Mouse (Mus musculus) liver, embryonic 14.5 days (tissue): ENCODE data around the gene Ppp1r12b. TPM values are rescaled to one million over a fixed set of nuclear protein-coding genes. Genes with fewer than 3 reads are reported as not detected.
A peak's percentile ranks its signal among the peaks of the same experiment; 100 is the strongest.

Experiments
- ATAC-seq: fragments of 200-750 bp; cut with Nextera tagmentation; 2 replicates; pipeline ENCODE4 v1.8.0; 2017; ENCODE audit warnings: moderate number of reproducible peaks, mild to moderate bottlenecking, moderate library complexity; ENCODE audit not compliant: insufficient read depth
- DNase-seq, 3 experiments: peaks; one replicate each; pipeline ENCODE4 v3.0.0-alpha.2; 2012 to 2013; ENCODE audit warnings: low read depth in 3 of 3, low spot score in 3 of 3
- H3K27ac ChIP-seq: fragments of 300-500 bp; sonication (generic); 2 replicates; pipeline ENCODE4 v1.5.1; 2014; ENCODE audit warnings: moderate library complexity, mild to moderate bottlenecking, control low read depth, inconsistent platforms
- H3K27me3 ChIP-seq: fragments of 300-500 bp; sonication (generic); 2 replicates; pipeline ENCODE4 v1.6.1; 2014; ENCODE audit warnings: mild to moderate bottlenecking, low read length, moderate library complexity; ENCODE audit not compliant: control insufficient read depth, insufficient read depth
- H3K36me3 ChIP-seq: fragments of 300-500 bp; sonication (generic); replicated peaks from 2 replicates; pipeline ENCODE4 v1.6.1; 2014; ENCODE audit warnings: low read depth; ENCODE audit not compliant: control insufficient read depth, insufficient read depth
- H3K4me1 ChIP-seq, 2 experiments: fragments of 200-500 bp in 1 of 2; fragments of 300-500 bp in 1 of 2; sonication (generic) in 1 of 2; replicated peaks; 2 replicates each; pipeline ENCODE4 v1.6.1; 2012 to 2014; ENCODE audit warnings: antibody characterized with exemption in 1 of 2, inconsistent platforms in 1 of 2, low read length in 1 of 2; ENCODE audit not compliant: control insufficient read depth in 2 of 2, insufficient read depth in 2 of 2
- H3K4me2 ChIP-seq: fragments of 300-500 bp; sonication (generic); 2 replicates; pipeline ENCODE4 v1.6.1; 2014; ENCODE audit warnings: low read depth, mild to moderate bottlenecking, control low read depth, moderate library complexity
- H3K4me3 ChIP-seq, 2 experiments: fragments of 200-500 bp in 1 of 2; fragments of 300-500 bp in 1 of 2; sonication (generic) in 1 of 2; 2 replicates each; pipeline ENCODE4 v1.5.1; 2012 to 2014; ENCODE audit warnings: low read depth in 2 of 2, low read length in 2 of 2, mild to moderate bottlenecking in 2 of 2, control low read depth in 1 of 2, inconsistent platforms in 1 of 2, moderate library complexity in 1 of 2; ENCODE audit not compliant: insufficient read depth in 1 of 2
- H3K9ac ChIP-seq: fragments of 300-500 bp; sonication (generic); replicated peaks from 2 replicates; pipeline ENCODE4 v1.6.1; 2014; ENCODE audit warnings: mild to moderate bottlenecking, control low read depth, moderate library complexity
- H3K9me3 ChIP-seq: fragments of 300-500 bp; sonication (generic); 2 replicates; pipeline ENCODE4 v1.6.1; 2016; ENCODE audit warnings: low read length, mixed read lengths; ENCODE audit not compliant: control insufficient read depth
- CTCF ChIP-seq: IDR thresholded peaks from 2 replicates; pipeline ENCODE4 v1.5.1; 2016; ENCODE audit warnings: antibody characterized with exemption, low read depth, control low read depth
- EP300 ChIP-seq: IDR thresholded peaks from 2 replicates; pipeline ENCODE4 v1.6.1; 2016; ENCODE audit warnings: antibody characterized with exemption, low read depth
- WGBS: fragments of 180-500 bp; shearing (Covaris S2); extraction: QIAGEN DNeasy Blood & Tissue Kit; methylation state at CpG from one replicate; pipeline ENCODE4 v1.1.7; 2014; ENCODE audit not compliant: insufficient replicate concordance; 5-methylcytosine and 5-hydroxymethylcytosine counted together
- polyA plus RNA-seq, 2 experiments: library from polyadenylated mRNA; depleted of rRNA in 1 of 2; stranded (reverse) in 1 of 2; unstranded in 1 of 2; fragments of >200 nt; fragmentation: Nextera tagmentation in 1 of 2; extraction: Ambion mirVana in 1 of 2; gene quantifications; 2 replicates each; pipeline versions ENCODE4 v1.2.1 to v1.2.3; 2012 to 2014

Gene Ppp1r12b
- polyA plus RNA-seq, 2 experiments = 1.6 to 1.7 TPM

DNA sequence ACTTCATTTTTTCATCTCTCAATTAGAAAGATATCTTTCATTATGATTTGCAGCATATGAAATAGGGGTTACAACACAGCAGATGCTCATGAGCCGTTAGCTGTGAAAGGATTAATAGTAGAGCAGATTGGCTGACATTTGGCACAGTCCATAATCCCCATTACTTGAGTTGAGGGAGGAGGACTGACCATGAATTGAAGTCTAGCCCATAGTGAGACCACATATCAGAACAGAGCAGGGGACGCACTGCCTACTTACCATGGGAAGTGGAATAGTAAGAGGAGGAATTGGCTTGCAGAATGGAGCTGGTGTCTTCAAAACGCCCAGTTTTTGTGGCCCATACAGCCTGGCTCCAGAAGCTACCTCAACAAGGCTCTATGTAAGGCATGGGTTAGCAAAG, 159.2 kb downstream of the Ppp1r12b start:
- no peaks in the 10 kb centered on the region for H3K27me3 ChIP-seq
- TF ChIP-seq EP300 (no peak), CTCF (no peak)

DNA sequence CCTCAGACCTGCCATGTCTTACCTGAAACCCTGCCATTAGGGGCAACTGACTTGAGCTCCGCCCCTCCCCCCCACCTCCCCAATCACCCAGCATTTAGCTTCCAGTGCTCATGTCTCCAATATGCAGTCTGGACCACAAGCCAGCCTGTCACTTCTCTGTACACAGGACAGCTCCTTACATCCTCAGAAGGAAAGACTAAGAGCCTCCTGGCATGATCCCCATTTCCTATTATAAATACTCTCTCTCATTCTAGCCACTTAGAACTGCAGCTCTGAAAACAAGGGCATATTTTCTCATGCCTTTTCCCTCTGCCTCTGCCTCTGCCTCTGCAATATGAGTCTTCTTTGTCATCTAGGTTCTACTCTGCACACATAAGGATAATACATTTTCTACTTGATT, 159.7 kb downstream of the Ppp1r12b start:
- no peak overlapping the region for H3K27ac ChIP-seq
- no peaks in the 10 kb centered on the region for H3K36me3 ChIP-seq
- ATAC-seq (no peak), DNase-seq (no peak)
- H3K27me3 ChIP-seq = no peaks in the 10 kb centered on the region
- no peak overlapping the region for H3K4me2 ChIP-seq
- no peaks in the 10 kb centered on the region for H3K9me3 ChIP-seq
- TF ChIP-seq CTCF = no peak
- TF ChIP-seq EP300 = no peak
- H3K4me3 ChIP-seq = no peak overlapping the region
- H3K4me1 ChIP-seq = no peaks in the 10 kb centered on the region
- H3K9ac ChIP-seq = no peak overlapping the region
- 68% methylated on average over 1 of the region's 1 CpGs for WGBS

More for the DNA sequence above, 159.2 kb downstream of the Ppp1r12b start:
- ATAC-seq (no peak), DNase-seq (no peak)
- H3K4me3 ChIP-seq = no peak overlapping the region
- no peak overlapping the region for H3K27ac ChIP-seq
- H3K9ac ChIP-seq = no peak overlapping the region
- H3K36me3 ChIP-seq = no peaks in the 10 kb centered on the region
- WGBS = 51% methylated on average over 3 of the region's 3 CpGs
- H3K4me1 ChIP-seq = no peaks in the 10 kb centered on the region
- no peaks in the 10 kb centered on the region for H3K9me3 ChIP-seq
- no peak overlapping the region for H3K4me2 ChIP-seq

DNA sequence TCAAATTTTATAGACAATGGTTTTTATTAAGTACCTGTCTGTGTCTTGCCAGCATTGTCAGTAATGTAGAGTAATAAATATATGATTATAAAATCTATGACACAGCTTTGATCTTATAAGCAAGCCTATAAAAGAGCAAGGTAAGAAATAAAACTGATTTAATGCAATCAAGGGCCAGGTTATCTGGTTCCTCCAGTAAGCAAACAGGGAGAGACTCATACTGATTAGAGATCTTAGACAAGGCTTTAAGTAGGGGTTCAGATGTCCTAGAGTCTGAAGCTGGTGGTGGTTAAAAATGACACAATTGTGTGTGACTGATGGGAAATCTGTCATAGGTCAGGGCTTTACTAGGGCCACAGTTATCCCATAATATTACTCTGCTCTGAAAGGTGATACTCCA, 164.3 kb downstream of the Ppp1r12b start:
- Histone ChIP-seq H3K27ac (no peak overlapping the region), H3K4me3 (no peak overlapping the region), H3K9ac (no peak overlapping the region), H3K36me3 (no peaks in the 10 kb centered on the region), H3K9me3 (no peaks in the 10 kb centered on the region), H3K4me1 (peaks cover 0 to 3% of the 10 kb centered on the region in 2 experiments; a peak in 2 of 4 replicates), H3K27me3 (no peaks in the 10 kb centered on the region), H3K4me2 (no peak overlapping the region)
- DNase-seq (no peak), ATAC-seq (no peak)
- TF ChIP-seq EP300 (no peak), CTCF (no peak)

DNA sequence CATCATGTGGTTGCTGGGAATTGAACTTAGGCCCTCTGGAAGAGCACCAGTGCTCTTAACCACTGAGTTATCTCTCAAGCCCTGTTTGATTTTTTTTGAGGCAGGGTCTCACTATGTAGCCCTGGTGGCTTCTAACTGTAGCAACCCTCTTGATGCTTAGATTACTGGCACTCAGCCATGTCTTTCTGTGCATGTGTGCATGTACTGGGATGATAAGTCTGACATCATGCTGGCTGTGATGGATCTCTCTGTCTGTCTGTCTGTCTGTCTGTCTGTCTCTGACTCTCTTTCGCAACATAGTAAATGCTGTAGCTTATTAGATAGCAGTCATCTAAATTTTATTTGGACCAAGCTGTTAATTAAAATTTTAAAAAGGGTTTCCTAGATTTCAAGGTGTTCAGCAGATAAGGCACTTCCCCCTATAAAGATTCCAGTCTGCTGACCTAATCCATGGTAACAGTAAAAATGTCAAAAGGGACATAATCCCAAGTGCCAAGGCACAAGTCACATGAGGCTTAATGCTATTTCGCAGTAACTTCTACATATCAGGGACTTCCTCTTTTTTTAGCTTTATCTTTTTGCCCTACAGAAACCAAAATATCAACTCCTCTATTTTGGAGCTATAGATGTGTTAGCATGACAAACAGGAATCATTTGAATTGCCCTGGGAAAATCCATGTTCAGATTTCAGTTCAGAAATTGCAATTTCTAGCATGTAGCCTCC, 164.9 kb downstream of the Ppp1r12b start:
- peak in 1 of 3 experiments; percentile 12 for DNase-seq
- peak; percentile 18; the same call in 1 of the 2 replicates for ATAC-seq
- H3K27ac ChIP-seq = no peak overlapping the region
- no peaks in the 10 kb centered on the region for H3K27me3 ChIP-seq
- H3K4me3 ChIP-seq = no peak overlapping the region
- H3K4me2 ChIP-seq = no peak overlapping the region
- H3K4me1 ChIP-seq = peaks cover 0 to 3% of the 10 kb centered on the region in 2 experiments; a peak in 2 of 4 replicates
- no peaks in the 10 kb centered on the region for H3K9me3 ChIP-seq
- 22% methylated on average over 2 of the region's 2 CpGs for WGBS
- TF ChIP-seq EP300 (peak; percentile 42; the same call in 1 of the 2 replicates), CTCF (no peak)
- H3K36me3 ChIP-seq = no peaks in the 10 kb centered on the region
- H3K9ac ChIP-seq = no peak overlapping the region

DNA sequence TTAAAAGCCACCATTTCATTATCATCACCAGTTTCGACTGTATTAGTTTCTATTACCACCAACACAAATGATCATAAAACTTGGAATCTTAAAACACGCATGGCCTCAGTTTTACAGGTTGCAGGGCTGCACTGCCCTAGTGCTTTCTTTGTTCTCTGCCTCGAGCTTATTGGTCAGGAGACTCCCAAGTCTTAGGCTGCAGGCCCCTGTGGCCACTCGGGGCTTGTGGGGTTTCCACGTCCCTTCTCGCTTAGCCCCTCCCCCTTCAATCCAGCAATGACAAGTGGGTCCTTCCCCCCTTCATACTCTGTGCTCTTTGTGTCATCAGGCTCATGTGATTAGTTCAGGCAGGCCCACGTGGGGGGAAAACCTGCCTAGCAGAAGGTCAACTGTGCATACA, 167.6 kb downstream of the Ppp1r12b start:
- WGBS = 57% methylated on average over 7 of the region's 7 CpGs
- peaks cover 0 to 3% of the 10 kb centered on the region in 2 experiments; a peak in 2 of 4 replicates for H3K4me1 ChIP-seq
- TF ChIP-seq EP300 = no peak
- no peak for TF ChIP-seq CTCF
- no peaks in the 10 kb centered on the region for H3K27me3 ChIP-seq
- H3K9me3 ChIP-seq = no peaks in the 10 kb centered on the region
- H3K4me2 ChIP-seq = no peak overlapping the region
- DNase-seq (no peak), ATAC-seq (no peak)
- no peaks in the 10 kb centered on the region for H3K36me3 ChIP-seq
- H3K9ac ChIP-seq = no peak overlapping the region
- H3K4me3 ChIP-seq = no peak overlapping the region
- H3K27ac ChIP-seq = no peak overlapping the region
